Mouse (Mus musculus) ES-Bruce4 (cell line): ENCODE measurements around the gene Abca8b. TPM values are rescaled to one million over a fixed set of nuclear protein-coding genes. Genes with fewer than 3 reads are reported as not detected.

ENCODE experiments used
- H3K27ac ChIP-seq: 2 replicates; pipeline ENCODE4 v1.5.1; 2012; ENCODE audit warnings: low read length, inconsistent platforms; ENCODE audit not compliant: insufficient read depth
- H3K27me3 ChIP-seq: 2 replicates; pipeline ENCODE4 v1.6.1; 2012; ENCODE audit warnings: mild to moderate bottlenecking, low read length, inconsistent platforms; ENCODE audit not compliant: control insufficient read depth, poor library complexity, insufficient read depth, severe bottlenecking
- H3K36me3 ChIP-seq: 2 replicates; pipeline ENCODE4 v1.6.1; 2012; ENCODE audit warnings: inconsistent platforms, mild to moderate bottlenecking, low read length, moderate library complexity; ENCODE audit not compliant: control insufficient read depth, poor library complexity, insufficient read depth, severe bottlenecking
- H3K4me1 ChIP-seq: one replicate; pipeline ENCODE4 v1.8.1; 2011; ENCODE audit warnings: low read length; ENCODE audit not compliant: control insufficient read depth, insufficient read depth
- H3K4me3 ChIP-seq: 2 replicates; pipeline ENCODE4 v1.5.1; 2011; ENCODE audit warnings: low read depth, mild to moderate bottlenecking, low read length
- H3K9ac ChIP-seq: 2 replicates; pipeline ENCODE4 v1.6.1; 2012; ENCODE audit warnings: low read depth, mild to moderate bottlenecking, inconsistent platforms; ENCODE audit not compliant: poor library complexity, severe bottlenecking
- H3K9me3 ChIP-seq: replicated peaks from 2 replicates; pipeline ENCODE4 v1.6.1; 2012; ENCODE audit warnings: mild to moderate bottlenecking, low read length, inconsistent platforms; ENCODE audit not compliant: control insufficient read depth, poor library complexity, insufficient read depth, severe bottlenecking
- CTCF ChIP-seq: IDR thresholded peaks from one replicate; pipeline ENCODE4 v1.8.1; 2011; ENCODE audit warnings: low read depth, low read length
- EP300 ChIP-seq: IDR thresholded peaks from 2 replicates; pipeline ENCODE4 v1.6.1; 2011; ENCODE audit warnings: low read depth, low read length; ENCODE audit not compliant: insufficient read depth
- POLR2A ChIP-seq: IDR thresholded peaks from one replicate; pipeline ENCODE4 v1.8.1; 2011; ENCODE audit warnings: low read length; ENCODE audit not compliant: insufficient read depth
- polyA plus RNA-seq: library from polyadenylated mRNA; stranded (reverse); fragments of >200 nt; gene quantifications from 2 replicates; pipeline ENCODE4 v1.2.4, GENCODE M21; 2011; ENCODE audit warnings: low read depth; ENCODE audit not compliant: missing spikeins, insufficient read depth, insufficient read length

Gene Abca8b
- polyA plus RNA-seq, 1 experiment: 0.57 TPM

GRCm38 (mm10) chr11:109909801-109910200 is 85.8 kb downstream of the Abca8b start:
- Histone ChIP-seq H3K27ac (no peak overlapping the region), H3K4me1 (no peaks in the 10 kb centered on the region), H3K27me3 (no peaks in the 10 kb centered on the region; the same call in 1 of the 2 replicates), H3K36me3 (no peaks in the 10 kb centered on the region), H3K9me3 (peaks cover 2% of the 10 kb centered on the region; the same call in 1 of the 2 replicates), H3K4me3 (no peak overlapping the region), H3K9ac (no peak overlapping the region)
- TF ChIP-seq POLR2A (no peak), CTCF (no peak), EP300 (no peak)

DNA sequence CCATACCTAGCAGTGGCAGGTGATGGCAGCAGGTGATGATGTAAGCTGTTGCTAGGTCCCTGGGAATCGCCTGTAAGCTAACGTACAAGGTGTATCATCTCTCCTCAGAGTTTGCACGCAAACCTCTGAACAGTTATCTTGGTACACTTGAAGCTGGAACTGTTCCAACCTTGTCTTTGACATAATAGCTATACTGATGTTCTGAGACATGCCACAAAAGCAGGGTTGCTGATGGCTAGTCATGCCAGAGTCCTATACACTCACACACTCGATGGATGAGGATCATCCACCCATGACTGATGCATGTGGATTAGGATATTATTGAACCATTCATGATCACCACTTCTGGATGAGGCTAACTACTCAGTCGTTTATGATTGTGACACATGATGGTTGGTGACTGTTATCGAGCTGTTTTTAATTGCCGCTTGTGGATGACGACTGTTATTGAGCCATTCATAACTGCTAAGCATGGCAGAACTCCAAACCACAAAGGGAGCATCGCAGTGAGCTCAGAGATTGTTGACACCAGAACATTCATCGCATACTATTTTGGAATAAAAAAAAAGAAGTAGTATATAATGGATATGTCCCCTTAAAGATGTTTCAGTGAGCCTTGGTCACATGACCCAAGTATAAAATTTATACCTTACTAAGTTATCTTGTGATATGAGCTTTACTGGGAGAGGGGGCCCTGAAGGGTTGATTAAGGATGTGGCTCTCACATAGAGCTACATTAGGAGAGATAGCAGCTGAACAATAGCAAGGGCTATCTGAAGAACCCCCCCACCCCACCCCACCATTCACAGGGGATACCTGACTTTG is 87.2 kb downstream of the Abca8b start:
- Histone ChIP-seq H3K9ac (no peak overlapping the region), H3K4me1 (no peaks in the 10 kb centered on the region), H3K4me3 (no peak overlapping the region), H3K27me3 (no peaks in the 10 kb centered on the region; the same call in none of the 2 replicates), H3K36me3 (no peaks in the 10 kb centered on the region), H3K9me3 (peaks cover 2% of the 10 kb centered on the region; the same call in 1 of the 2 replicates), H3K27ac (no peak overlapping the region)
- no peak for TF ChIP-seq POLR2A
- TF ChIP-seq EP300: no peak
- TF ChIP-seq CTCF: no peak

GRCm38 (mm10) chr11:109907508-109907907 is 88.1 kb downstream of the Abca8b start:
- no peak overlapping the region for H3K9ac ChIP-seq
- no peaks in the 10 kb centered on the region for H3K4me1 ChIP-seq
- H3K27ac ChIP-seq: no peak overlapping the region
- TF ChIP-seq CTCF (no peak), POLR2A (no peak), EP300 (no peak)
- H3K27me3 ChIP-seq: no peaks in the 10 kb centered on the region; the same call in none of the 2 replicates
- H3K4me3 ChIP-seq: no peak overlapping the region
- H3K9me3 ChIP-seq: 0 out of 2 replicates have a peak, but pooled peaks cover under 1% of the 10 kb centered on the region
- H3K36me3 ChIP-seq: no peaks in the 10 kb centered on the region

- H3K27me3 ChIP-seq: no peaks in the 10 kb centered on the region; the same call in 1 of the 2 replicates
- H3K36me3 ChIP-seq: no peaks in the 10 kb centered on the region
- H3K9ac ChIP-seq: no peak overlapping the region
- no peak overlapping the region for H3K4me3 ChIP-seq
- peaks cover 18% of the 10 kb centered on the region for H3K9me3 ChIP-seq
- no peaks in the 10 kb centered on the region for H3K4me1 ChIP-seq
- H3K27ac ChIP-seq: no peak overlapping the region
- TF ChIP-seq POLR2A (no peak), EP300 (no peak), CTCF (no peak)
Observed at GRCm38 (mm10) chr11:109902616-109903598, 92.7 kb downstream of the Abca8b start.

GRCm38 (mm10) chr11:109900491-109901241 is 95.0 kb downstream of the Abca8b start:
- Histone ChIP-seq H3K27me3 (no peaks in the 10 kb centered on the region; the same call in 1 of the 2 replicates), H3K9me3 (peaks cover 23% of the 10 kb centered on the region), H3K27ac (no peak overlapping the region), H3K36me3 (no peaks in the 10 kb centered on the region), H3K4me1 (no peaks in the 10 kb centered on the region), H3K4me3 (no peak overlapping the region), H3K9ac (no peak overlapping the region)
- no peak for TF ChIP-seq POLR2A
- no peak for TF ChIP-seq EP300
- TF ChIP-seq CTCF: no peak
